Mouse (Mus musculus): Measurements from ENCODE around the gene Ext2.

The Ext2 gene

GRCm38 (mm10) chr2:93822045-93822749, at the start of gene Ext2:
Gene Ext2, minus strand, starts transcription at chr2:93822568.
- DNase-seq = peak; percentile 84 to 90

- no peak for DNase-seq
Measured at GRCm38 (mm10) chr2:93871411-93871925, 49.1 kb upstream of the Ext2 start.

DNA sequence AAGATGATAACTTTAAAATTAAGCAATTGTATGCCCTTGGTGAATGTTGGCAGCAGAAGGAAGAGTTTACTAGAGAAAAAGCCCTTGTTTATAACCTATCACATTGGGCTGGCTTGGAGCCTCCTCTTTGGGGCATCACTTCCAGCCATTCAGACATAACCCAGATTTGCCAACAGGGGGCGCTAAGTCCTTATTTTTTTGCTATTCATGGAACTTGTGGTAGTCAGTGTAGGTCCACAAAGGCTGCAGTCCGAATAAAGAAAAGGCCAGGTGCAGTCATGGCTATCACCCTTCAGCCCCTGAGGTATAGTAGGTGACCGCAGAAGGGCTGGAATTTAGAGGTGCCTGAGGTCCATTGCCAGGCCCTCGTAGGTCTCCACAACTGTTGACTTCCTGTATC, 48.5 kb upstream of the Ext2 start:
- DNase-seq = peak; percentile 36 to 70

DNA sequence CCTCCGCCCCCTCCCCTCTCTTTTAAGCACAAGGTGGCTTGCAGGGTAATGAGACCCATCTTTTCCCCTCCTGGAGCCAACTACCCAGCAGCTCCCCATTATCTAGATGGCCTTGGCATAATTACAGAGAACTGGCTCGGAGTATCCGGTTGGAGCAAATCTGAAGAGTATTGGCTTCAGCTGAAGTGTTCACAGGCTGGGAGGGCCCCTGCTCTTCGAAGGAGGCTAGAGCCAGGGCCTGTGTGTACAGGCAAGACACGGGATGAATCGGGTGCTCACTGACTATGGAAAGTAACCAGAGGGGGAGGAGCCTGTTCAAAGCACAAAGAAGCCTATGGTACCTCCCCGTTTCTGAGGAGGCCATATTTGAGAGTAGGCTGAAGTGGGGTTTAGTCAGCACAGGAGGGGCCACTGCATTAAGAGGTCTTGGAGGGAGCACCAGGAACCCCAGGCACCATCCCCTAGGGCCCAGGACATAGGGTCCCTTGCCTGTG, 46.8 kb upstream of the Ext2 start, which contains the start of gene Accsl:
Gene Accsl, minus strand, starts transcription at position 51 of the 494 bp plus-strand sequence.
- DNase-seq = no peak

DNA sequence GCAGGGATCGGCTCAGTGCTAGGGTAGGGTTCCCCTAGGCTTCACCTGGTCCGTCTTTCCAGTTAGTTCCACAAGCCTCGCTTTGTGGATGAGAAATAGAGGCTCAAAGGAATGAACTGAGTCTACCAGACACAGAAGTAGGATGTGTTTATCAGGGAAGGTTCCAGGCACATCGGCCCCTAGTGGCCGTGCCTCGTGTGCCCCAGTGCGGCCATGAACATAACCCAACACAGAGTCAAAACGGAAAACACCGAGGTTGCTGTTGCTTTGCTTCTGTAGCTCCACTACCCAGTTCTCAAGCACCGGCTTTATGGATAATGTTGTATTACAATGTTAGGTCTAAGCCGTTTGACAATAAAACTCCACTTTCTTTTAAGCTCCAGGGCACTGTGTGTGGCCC, 46.2 kb upstream of the Ext2 start:
- no peak for DNase-seq

DNA sequence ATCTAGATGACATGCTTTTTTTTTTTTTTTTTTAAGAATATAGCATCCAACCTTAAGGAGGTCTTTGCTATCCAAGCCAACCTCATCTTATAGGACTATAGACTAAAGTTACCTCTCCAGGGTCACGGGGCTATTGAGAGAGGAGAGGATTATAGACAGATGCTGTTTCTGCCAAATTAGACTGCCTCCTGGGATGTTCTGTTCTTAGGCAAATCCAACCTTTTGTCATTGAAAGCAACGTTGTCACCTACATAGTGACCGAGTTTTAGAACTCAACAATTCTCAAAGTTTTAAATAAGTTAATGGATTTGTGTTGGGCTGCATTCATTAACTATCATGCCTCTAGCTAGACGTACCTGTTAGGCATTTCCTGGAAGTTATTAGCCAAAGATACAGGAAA, 40.9 kb upstream of the Ext2 start:
- DNase-seq = no peak

DNA sequence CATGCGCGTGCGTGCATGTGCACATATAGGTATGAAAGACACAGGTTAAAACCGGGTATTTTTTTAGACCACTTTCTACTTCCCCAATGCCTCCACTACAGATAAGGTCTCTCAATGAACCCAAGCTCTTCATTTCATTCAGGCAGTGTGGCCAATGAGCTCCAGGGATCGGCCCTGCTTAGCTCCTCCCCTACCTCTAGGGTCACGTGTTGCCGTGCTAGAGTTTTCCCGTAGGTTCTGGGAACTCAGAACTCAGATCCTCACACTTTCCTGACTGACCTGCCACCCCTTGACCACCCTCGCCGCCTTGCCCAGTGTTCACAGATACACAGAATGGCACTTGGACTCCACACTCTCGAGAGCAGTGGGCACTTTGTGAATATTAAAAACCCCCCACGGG, 36.5 kb upstream of the Ext2 start:
- DNase-seq = no peak

DNA sequence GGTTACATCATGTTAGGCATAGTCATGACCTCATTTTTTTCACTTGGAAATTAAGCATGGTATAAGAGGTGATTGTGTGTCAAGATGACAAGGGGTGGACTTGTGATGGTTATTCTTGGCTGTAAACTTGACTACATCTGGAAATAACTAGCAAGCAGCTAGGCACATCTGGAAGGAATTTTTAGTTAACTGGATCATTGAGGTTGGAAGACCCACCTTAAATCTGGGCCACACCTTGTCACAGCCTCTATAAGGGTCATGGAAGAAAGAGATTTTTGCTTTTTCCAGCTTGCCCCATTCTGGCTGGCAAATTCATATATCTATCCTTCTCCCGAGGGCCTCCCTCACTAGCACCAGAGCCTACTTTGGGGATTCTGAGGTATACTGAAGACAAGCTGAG, 28.9 kb upstream of the Ext2 start:
- no peak for DNase-seq

GRCm38 (mm10) chr2:93850317-93850944, 28.1 kb upstream of the Ext2 start:
- no peak for DNase-seq

GRCm38 (mm10) chr2:93849505-93850089, 27.2 kb upstream of the Ext2 start, which contains the start of gene Accs:
Gene Accs, minus strand, starts transcription at chr2:93849943.
- DNase-seq = peak; percentile 88

DNA sequence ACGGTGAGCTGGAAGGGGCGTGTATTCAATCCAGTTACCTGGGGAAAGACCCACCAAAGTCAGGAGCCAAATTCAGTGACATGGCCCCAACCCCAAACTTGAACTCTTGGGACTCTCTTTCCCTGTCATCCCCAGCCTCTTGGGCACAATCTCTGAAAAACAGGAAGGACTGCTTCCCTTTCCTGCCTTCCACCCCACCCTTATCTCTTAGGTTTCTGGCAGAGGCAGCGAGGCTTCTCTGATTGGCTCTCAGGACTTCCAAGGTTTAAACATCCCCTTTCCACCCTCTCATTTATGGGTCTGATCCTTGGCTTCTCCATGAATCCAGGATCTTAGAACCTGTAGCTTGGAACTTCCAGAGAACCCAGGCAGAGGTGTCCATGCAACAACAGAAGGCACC, 19.0 kb upstream of the Ext2 start:
- no peak for DNase-seq

DNA sequence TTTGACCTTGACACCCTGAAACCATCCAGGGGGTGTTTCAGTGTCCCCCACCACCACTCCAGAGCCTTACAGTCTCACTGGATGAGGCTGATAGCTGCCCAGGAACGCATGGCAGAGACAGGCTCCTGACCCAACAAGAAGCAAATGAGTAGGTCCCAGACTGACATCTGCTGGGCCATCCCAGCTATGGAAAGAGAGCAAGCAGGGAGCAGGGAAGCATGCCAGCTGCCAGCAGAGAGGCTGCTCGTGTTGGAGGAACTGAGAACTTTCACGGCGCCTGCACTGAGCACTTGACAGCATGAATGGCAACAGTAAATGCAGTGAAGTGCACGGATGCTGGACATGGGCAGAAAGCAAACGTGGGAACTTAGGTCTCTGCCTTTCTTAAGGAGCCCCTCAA, 17.7 kb upstream of the Ext2 start:
- DNase-seq = no peak

DNA sequence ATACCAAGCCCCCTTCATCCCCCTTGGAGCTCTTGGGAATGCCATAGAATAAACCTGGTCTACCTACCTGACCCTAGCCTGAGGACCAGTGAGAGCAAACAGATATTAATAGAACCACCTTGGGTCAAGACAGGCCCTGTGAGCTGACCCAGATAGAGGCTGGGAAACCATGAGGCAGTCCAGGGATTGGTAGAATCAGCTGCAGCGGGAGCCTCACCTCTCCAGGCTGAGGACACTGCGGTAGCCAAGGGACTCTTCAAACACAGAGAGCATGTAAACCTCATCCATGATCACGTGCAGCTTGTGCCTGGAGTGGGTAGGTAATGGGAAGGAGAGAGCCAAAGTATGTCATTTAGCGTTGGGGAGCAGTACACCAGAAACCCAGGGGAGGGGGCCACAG, 16.6 kb upstream of the Ext2 start:
- DNase-seq = no peak

DNA sequence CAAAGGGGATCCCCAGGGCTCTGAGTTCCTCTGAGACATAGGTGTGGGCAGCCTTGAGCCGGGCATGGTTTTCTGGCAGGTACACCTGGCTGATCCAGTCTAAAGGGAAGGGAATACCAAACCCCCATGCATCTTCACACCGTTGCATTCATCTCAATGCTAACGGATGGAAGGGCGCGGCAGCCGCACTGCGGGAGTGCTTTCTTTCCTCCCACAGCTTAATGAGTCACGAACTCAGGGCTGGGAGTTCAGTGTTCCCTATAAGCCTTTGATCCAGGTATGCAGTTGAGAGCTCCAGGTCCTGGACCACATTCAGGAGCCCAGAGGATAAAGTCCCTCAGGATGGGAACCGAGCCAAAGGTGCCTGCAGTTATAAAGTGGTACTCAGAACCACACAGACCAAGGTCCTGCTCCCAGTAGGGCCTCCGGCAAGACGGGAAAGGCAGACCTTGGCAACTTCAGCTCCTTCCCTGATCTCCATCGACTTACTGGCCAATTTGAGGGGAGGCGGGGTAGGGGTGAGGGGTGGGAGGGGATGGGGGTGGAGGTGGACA, 13.9 kb upstream of the Ext2 start:
- DNase-seq = peak; percentile 82 to 83

- no peak for DNase-seq
Measured at GRCm38 (mm10) chr2:93835596-93835995, 13.2 kb upstream of the Ext2 start.

- peak; percentile 75 to 76 for DNase-seq
Measured at GRCm38 (mm10) chr2:93823519-93823918, 1.2 kb upstream of the Ext2 start.

DNA sequence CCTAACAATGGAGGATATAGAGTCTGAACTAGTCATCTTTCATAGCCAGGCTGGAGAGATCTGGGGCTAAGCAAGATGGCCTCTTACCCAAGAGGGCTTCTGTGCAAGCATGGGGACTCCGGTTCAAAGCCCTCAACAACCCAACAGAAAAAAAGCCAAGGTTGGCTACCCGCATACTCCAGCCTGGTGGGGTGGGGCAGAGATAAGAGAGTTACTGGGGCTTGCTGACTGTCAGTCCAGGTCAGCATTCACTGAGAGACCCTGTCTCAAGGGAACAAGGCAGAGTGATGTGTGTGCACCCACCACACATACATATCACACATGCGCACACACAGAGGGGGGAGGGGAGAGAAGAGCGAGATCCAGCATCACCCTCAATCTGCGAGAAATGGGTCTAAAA, 4.6 kb downstream of the Ext2 start:
- DNase-seq = no peak

DNA sequence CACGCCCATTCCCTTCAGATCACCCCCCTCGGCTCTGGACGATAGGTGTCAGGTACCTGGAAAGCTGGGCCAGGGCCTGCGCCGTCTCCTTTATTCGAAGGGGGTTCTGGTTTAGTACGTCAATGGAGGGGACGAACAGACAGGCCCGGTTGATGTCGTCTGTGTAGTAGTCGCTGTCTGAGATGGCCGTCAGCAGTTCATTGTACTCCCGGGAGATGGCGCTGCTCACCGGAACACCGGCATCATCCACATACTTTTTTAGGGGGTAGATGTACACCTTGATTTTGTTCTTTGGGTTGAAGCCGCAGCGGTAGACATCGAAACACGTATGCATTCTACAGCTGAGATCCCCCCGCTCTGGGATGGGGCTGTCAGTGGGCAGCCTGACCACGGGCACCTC, 9.0 kb downstream of the Ext2 start:
- no peak for DNase-seq

DNA sequence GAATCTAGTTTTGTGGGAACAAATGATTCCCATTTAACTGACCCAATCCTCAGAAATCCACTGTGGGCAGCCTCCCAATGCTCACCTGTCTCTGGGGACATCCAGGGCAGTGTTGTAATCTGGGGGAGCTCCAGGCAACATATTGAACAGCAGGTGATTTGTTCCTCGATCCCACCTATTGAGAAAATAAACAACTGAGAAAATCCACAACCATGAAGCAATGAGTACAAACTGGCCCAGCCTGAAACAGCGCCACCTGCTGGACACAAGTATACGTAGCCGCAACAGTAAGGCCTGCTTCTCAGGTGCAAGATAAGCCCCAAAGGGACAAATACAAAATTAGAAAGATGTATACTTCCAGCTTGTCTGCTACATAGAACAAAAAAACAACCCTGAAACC, 10.6 kb downstream of the Ext2 start:
- peak; percentile 29 to 60 for DNase-seq

- DNase-seq = peak in 1 of 2 experiments; percentile 46
Measured at GRCm38 (mm10) chr2:93809931-93810330, 12.4 kb downstream of the Ext2 start.

DNA sequence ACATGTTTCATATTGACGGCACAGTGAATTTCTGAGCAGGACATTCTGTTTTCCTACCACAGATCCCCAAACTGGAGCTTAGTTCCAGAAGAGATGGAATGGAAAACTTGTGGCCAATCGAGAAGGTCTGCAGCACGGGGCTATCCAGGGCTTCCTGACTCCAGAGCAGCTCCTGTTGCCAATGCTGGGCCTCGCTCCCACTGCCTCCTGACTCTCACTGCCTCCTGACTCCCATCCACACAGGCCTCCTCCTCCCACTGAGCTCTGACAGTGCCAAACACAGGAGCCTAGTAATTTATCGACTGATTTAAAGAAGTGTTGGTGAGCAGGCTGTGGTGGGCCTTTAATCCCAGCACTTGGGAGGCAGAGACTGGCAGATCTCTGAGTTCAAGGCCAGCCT, 14.3 kb downstream of the Ext2 start:
- DNase-seq = no peak

DNA sequence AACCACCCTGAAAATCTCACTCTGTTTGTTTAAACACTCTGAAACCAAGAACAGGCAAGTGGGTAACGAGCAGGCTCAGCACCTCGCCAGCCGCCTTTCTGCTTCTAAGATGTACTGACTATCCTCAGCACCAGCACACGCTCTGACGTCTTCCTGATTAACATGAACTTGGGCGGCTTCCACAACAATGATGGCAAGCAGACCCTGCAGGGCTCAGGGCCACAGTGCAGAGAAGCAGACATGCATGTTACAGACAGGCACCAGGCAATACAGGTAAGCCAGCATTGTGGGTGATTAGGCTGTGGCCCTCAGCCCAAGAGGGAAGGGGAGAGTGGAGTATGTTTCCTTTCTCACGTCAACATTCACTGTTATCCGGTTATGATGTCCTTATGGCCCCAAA, 14.9 kb downstream of the Ext2 start:
- DNase-seq = no peak

DNA sequence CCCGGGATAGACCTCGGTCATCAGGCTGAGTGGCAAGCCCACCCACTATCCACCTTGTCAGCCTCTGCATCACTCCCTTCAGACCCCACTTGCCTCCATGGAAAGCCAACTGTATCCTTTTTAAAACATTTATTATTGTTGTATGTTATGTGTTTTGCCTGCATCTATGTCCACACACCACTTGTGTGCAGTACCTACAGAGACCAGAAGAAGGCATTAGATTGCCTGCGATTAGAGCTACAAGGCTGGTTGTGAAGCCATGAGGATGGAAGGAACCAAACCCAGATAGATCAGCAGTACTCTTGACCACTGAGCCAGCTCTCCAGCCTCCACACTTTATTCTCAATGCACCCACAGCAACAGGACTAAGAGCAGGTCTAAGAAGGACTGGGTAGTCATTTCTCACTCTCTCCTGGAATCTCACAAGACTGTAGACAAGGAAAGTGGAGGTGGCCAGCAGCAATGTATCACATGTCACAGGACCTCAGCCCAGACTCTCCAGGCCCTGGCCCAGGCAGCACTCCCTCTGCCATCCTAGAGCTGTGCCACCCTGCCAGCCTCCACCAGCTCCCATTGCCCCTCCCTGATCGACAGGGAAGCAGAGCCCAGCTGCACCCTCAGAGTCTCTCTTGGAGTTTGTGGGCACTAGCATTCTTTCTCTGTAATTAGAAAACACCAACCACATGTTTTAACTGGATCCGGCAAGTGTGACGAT, 15.7 kb downstream of the Ext2 start:
- no peak for DNase-seq
